Mouse (Mus musculus) cerebellum, adult 2 months (tissue): ENCODE data around the gene Ttc12.

Experiments
- CTCF ChIP-seq: fragments of 200-500 bp; IDR thresholded peaks from 2 replicates; pipeline ENCODE4 v1.5.1; 2011; ENCODE audit warnings: low read depth, mild to moderate bottlenecking, control low read depth, low read length, moderate library complexity, borderline replicate concordance; ENCODE audit not compliant: insufficient read depth
- POLR2A ChIP-seq: fragments of 200-500 bp; IDR thresholded peaks from 2 replicates; pipeline ENCODE4 v1.6.1; 2011; ENCODE audit warnings: low read length, control low read depth, borderline replicate concordance; ENCODE audit not compliant: insufficient read depth

DNA sequence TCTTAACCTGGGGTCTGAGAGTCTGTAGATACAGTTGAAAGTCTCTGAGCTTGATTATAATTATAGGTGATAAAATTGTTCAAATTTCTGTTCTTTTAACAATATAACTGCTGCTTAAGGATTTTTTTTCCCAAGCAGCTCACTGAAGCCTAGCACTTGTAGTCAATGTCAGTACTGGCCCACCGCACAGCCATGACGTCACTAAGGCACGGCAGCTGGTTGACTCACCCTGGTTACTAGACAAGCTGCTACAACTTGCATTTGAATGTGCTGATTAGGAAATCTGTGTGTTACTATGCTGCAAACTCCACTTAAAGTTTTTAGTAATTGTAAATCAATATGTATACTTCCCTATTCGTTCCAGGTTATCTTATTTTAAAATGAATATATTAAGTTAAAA, 4.6 kb upstream of the Ttc12 start:
- no peak for TF ChIP-seq POLR2A
- TF ChIP-seq CTCF: no peak
